Mouse (Mus musculus) forebrain, embryonic 11.5 days (tissue): ENCODE data around the gene Scd4. TPM values are rescaled to one million over a fixed set of nuclear protein-coding genes. Genes with fewer than 3 reads are reported as not detected.

Source experiments
- ATAC-seq: fragments of 200-750 bp; cut with Nextera tagmentation; replicated peaks from 2 replicates; pipeline ENCODE4 v1.8.0; 2017; ENCODE audit warnings: moderate TSS enrichment; ENCODE audit not compliant: low FRiP score
- DNase-seq: peaks from one replicate; pipeline ENCODE4 v3.0.0-alpha.2; 2017; ENCODE audit warnings: low spot score
- H3K27ac ChIP-seq: fragments of 300-500 bp; sonication (generic); 2 replicates; pipeline ENCODE4 v1.5.1; 2014; ENCODE audit warnings: low read depth, low read length
- H3K27me3 ChIP-seq: fragments of 300-500 bp; sonication (generic); 2 replicates; pipeline ENCODE4 v1.6.1; 2014; ENCODE audit warnings: mild to moderate bottlenecking, low read length, mixed read lengths; ENCODE audit not compliant: control insufficient read depth, insufficient read depth
- H3K36me3 ChIP-seq: fragments of 300-500 bp; sonication (generic); 2 replicates; pipeline ENCODE4 v1.6.1; 2014; ENCODE audit warnings: mild to moderate bottlenecking, low read length, moderate library complexity, mixed read lengths; ENCODE audit not compliant: control insufficient read depth, insufficient read depth
- H3K4me1 ChIP-seq: fragments of 300-500 bp; sonication (generic); replicated peaks from 2 replicates; pipeline ENCODE4 v1.6.1; 2014; ENCODE audit warnings: low read length, mixed read lengths; ENCODE audit not compliant: control insufficient read depth, insufficient read depth
- H3K4me2 ChIP-seq: fragments of 300-500 bp; sonication (generic); 2 replicates; pipeline ENCODE4 v1.6.1; 2014; ENCODE audit warnings: low read depth, mild to moderate bottlenecking, low read length, moderate library complexity, mixed read lengths; ENCODE audit not compliant: severe bottlenecking
- H3K4me3 ChIP-seq: fragments of 300-500 bp; sonication (generic); 2 replicates; pipeline ENCODE4 v1.5.1; 2014; ENCODE audit warnings: low read depth, low read length
- H3K9ac ChIP-seq: fragments of 300-500 bp; sonication (generic); 2 replicates; pipeline ENCODE4 v1.6.1; 2014; ENCODE audit warnings: low read length
- H3K9me3 ChIP-seq: fragments of 300-500 bp; sonication (generic); 2 replicates; pipeline ENCODE4 v1.6.1; 2016; ENCODE audit warnings: low read length, mixed read lengths; ENCODE audit not compliant: control insufficient read depth
- WGBS: fragments of 180-500 bp; shearing (Covaris S2); extraction: QIAGEN DNeasy Blood & Tissue Kit; methylation state at CpG from one replicate; pipeline ENCODE4 v1.1.7; 2014; 5-methylcytosine and 5-hydroxymethylcytosine counted together
- polyA plus RNA-seq: library from polyadenylated mRNA; unstranded; fragments of >200 nt; fragmentation: Nextera tagmentation; extraction: Ambion mirVana; gene quantifications from 2 replicates; pipeline ENCODE4 v1.2.1, GENCODE M21; 2014

Scd4 gene
- polyA plus RNA-seq, 1 experiment from 2014 or later, result not detected

DNA sequence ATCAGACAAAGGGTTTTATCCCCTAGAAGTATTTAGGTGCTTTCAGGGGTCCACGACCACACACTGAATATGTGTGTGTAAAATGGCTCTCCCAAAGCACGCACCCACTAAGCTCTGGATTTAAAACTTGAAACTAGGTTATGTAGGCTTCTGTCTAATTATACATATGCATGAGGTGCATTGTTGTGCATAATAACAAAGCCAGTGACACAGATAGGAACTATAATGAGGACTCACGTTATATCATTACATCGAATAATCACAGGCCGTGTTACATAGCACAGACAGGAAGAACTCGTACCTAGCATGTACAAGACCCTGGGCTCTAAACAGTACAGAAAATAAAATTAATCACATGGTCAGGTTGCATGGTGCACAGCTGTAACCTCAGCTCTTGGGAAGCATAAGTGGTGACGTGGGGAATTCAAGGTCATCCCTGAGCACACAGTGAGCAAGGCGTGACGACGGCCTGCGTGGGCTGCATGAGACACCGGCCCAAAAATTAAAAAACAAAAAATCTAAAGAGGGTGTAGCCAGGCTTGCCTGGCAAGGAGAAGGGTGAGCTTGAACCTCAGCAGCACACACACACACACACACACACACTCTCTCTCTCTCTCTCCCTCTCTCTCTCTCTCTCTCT, 49.9 kb downstream of the Scd4 start:
- no peak overlapping the region for H3K27ac ChIP-seq
- no peaks in the 10 kb centered on the region for H3K27me3 ChIP-seq
- 89% methylated on average over 12 of the region's 12 CpGs for WGBS
- H3K36me3 ChIP-seq, result no peaks in the 10 kb centered on the region
- no peak for DNase-seq
- H3K4me2 ChIP-seq, result no peak overlapping the region
- H3K9me3 ChIP-seq, result no peaks in the 10 kb centered on the region
- H3K4me1 ChIP-seq, result peaks cover under 1% of the 10 kb centered on the region; the same call in 1 of the 2 replicates
- H3K4me3 ChIP-seq, result no peak overlapping the region
- no peak overlapping the region for H3K9ac ChIP-seq
- ATAC-seq, result no peak

DNA sequence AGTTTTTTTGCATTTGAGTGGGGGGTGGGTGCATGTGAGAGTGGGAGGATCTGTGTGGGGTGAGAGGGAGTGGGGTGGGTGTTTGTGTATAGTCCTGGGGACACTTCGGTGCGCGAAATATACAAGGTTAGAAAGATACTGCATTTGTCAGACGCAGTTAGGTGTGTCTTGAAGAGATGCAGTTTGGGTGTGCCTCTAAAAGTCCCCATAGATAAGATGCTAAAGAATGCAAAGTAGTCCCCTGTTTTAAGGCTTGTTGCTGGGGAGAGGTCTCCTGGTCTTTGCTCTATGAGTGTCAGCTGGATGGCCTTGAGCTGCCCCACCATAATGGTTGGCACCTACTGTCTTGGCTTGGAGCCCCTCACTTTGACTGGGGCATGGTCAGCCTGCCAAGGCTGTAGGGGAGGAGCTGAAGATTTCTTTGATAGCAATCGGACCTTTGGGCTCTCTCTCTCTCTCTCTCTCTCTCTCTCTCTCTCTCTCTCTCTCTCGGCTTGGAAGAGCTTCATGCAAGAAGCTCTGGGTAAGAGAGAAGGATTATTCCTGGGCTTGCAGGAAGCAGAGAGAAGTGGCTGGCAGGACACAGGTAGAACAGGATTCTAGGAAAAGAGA, 53.1 kb downstream of the Scd4 start:
- no peak for ATAC-seq
- Histone ChIP-seq H3K4me2 (no peak overlapping the region), H3K36me3 (no peaks in the 10 kb centered on the region), H3K4me3 (no peak overlapping the region), H3K4me1 (peaks cover 5% of the 10 kb centered on the region; the same call in 1 of the 2 replicates), H3K9ac (no peak overlapping the region), H3K27ac (no peak overlapping the region), H3K27me3 (no peaks in the 10 kb centered on the region), H3K9me3 (no peaks in the 10 kb centered on the region)
- WGBS, result 84% methylated on average over 6 of the region's 6 CpGs
- DNase-seq, result no peak

DNA sequence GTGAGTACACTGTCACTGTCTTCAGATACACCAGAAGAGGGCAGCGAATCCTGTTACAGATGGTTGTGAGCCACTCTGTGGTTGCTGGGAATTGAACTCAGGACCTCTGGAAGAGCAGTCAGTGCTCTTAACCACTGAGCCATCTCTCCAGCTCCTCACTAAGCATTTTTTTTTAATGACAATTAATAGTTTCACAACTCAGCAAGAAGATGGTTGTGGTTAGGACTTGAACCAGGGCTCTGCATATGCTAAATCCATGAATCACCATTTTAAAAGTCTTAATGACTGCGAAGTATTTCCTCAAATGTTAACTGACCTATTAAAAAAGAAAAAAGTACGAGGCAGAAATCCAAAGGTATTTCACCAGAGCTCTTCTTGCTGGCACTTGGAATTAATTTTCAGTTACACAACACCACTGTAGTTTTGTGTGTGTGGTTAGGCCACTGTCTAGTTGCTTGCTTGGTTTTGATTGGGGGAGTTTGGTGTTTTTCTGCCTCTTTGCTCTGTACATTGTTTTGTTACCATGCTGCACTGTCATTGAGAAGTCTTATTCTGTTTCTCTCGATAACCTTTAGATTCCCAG, 54.3 kb downstream of the Scd4 start:
- 91% methylated on average over 4 of the region's 4 CpGs for WGBS
- no peak for DNase-seq

DNA sequence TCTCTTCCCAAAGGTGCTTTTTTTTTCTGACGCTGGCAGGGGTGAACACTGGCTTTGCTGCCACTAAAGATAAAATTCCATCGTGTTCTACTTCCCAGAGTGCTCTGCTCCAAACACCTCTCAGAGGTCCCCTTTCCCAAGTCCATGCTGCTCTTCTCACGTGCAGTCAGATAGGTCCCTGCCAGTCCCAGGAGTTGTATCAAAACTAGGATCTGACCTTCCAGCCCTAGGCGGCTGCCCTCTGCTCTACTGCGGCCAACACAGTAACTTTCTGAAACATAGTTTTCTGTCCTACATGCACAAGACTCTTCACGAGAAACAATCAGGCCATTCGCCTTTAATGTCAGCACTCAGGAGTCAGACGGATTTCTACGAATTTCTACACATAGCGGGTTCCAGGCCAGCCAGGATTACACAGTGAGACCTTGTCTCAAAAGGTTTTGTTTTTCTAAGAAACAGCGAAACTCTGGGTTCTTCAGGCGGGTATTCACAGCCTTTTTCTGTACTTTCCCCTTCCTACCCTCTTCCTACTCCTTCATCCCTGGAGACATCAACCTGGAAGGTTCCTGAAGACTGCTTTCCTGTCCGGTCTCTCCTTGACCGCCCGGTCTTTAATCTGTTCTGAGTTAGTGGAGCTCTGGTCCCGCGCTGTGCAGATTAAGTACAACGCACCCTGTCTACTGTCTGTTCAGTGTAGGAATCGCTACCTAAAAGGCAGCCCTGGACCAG, 55.0 kb downstream of the Scd4 start:
- Histone ChIP-seq H3K27me3 (no peaks in the 10 kb centered on the region), H3K4me1 (peaks cover 5% of the 10 kb centered on the region; the same call in 1 of the 2 replicates), H3K27ac (peak overlapping the region; percentile 66; the same call in 1 of the 2 replicates), H3K36me3 (no peaks in the 10 kb centered on the region), H3K4me3 (peak overlapping the region; percentile 49), H3K4me2 (peak overlapping the region; percentile 78), H3K9ac (peak overlapping the region; percentile 75), H3K9me3 (no peaks in the 10 kb centered on the region)
- 30% methylated on average over 19 of the region's 19 CpGs for WGBS
- ATAC-seq (no peak), DNase-seq (no peak)

More for the DNA sequence above, 54.3 kb downstream of the Scd4 start:
- H3K27me3 ChIP-seq, result no peaks in the 10 kb centered on the region
- H3K9me3 ChIP-seq, result no peaks in the 10 kb centered on the region
- H3K4me1 ChIP-seq, result peaks cover 5% of the 10 kb centered on the region; the same call in 1 of the 2 replicates
- ATAC-seq, result no peak
- H3K9ac ChIP-seq, result no peak overlapping the region
- H3K4me3 ChIP-seq, result no peak overlapping the region
- no peak overlapping the region for H3K4me2 ChIP-seq
- no peaks in the 10 kb centered on the region for H3K36me3 ChIP-seq
- no peak overlapping the region for H3K27ac ChIP-seq

DNA sequence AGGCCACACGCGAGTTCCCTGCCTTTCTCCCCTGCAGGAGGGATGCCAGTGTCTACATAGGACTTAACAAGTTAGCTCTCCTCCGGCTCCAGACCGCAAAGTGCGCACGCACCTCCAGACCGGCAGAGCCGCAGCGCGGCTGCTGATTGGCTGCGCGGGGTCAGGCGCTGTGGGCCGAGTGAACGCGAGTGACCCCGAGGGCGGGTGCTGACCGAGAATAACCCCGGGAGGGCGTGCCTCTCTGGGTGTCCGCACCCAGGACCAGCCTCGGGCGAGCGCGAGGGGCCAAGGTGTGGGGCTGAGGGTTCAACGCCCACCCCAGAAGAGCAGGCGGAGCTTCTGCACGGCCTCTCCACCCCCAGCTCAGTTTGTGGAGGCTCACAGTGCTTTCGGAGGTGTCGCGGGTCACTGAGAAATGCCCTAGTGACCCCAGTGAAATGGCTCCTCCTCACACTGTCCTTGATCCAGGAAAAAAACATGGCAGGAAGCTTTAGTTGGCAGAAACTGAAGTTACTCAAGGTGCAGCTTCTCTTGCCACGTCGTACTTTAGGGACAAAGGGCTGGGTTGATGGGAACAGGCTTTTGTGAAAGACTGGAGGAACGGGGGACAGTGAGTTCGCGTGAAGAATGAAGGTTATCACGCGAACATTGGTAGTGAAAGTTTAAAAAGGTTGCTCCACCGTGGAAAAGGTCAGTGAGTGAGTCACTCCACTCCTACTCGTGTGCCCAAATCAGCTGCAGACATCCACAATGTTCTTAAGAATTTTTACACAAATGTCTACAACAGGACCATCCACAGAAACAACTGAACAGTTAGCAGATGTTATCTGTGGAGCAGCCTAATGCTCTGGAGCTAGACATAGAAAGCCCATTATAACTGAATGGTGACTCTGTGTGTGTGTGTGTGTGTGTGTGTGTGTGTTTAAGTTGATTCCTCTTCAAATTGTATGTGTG, 55.9 kb downstream of the Scd4 start:
- peak overlapping the region; percentile 49 for H3K4me3 ChIP-seq
- peak overlapping the region; percentile 75 for H3K9ac ChIP-seq
- H3K4me2 ChIP-seq, result peak overlapping the region; percentile 78
- peak overlapping the region; percentile 66 for H3K27ac ChIP-seq
- ATAC-seq (peak; percentile 97), DNase-seq (peak; percentile 96)
- 5% methylated on average over 41 of the region's 41 CpGs for WGBS
- no peaks in the 10 kb centered on the region for H3K27me3 ChIP-seq
- H3K4me1 ChIP-seq, result peaks cover 5% of the 10 kb centered on the region; the same call in 1 of the 2 replicates
- H3K9me3 ChIP-seq, result no peaks in the 10 kb centered on the region
- H3K36me3 ChIP-seq, result no peaks in the 10 kb centered on the region

DNA sequence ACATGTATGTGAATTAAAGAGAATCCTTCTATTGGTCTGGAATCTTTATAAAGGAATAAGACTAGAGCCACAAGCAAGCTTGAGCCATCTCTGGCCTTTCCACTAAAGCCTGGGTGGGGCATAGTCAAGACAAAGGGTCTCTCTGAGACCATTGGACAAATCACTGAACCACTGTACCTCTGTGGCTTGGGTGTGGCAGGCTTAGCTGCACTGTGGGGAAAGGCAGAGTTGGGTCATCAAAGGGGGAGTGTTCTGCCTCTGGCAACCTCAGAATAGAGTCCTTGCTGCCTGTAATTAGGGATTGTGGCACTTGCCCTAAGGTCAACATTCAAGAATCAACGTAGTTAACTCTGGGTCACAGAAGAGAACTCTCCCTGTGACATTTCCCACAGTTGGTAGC, 56.6 kb downstream of the Scd4 start:
- H3K9me3 ChIP-seq, result no peaks in the 10 kb centered on the region
- ATAC-seq, result no peak
- no peak overlapping the region for H3K4me3 ChIP-seq
- peaks cover 5% of the 10 kb centered on the region; the same call in 1 of the 2 replicates for H3K4me1 ChIP-seq
- no peak for DNase-seq
- no peak overlapping the region for H3K9ac ChIP-seq
- 6% methylated on average over 1 of the region's 1 CpGs for WGBS
- no peak overlapping the region for H3K27ac ChIP-seq
- H3K27me3 ChIP-seq, result no peaks in the 10 kb centered on the region
- no peaks in the 10 kb centered on the region for H3K36me3 ChIP-seq
- H3K4me2 ChIP-seq, result no peak overlapping the region

DNA sequence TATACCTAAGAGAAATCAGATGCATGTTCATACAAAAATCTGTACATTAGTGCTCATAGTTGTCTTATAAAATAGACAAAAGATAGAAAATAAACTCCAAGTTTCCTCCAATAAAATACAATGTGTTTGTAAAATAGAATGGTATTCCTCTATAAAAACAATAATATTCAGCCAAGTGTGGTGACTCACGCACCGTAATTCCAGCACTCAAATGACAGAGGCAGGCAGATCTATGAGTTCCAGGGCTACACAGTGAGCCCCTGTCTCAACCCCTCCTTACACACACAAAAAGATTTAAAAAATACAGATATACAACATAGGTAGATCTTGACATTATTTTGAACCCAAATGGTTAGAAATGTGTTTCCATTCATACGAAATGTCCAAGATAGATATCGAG, 59.0 kb downstream of the Scd4 start:
- no peak for ATAC-seq
- WGBS, result 93% methylated on average over 4 of the region's 4 CpGs

More for the DNA sequence above, 59.0 kb downstream of the Scd4 start:
- H3K9ac ChIP-seq, result no peak overlapping the region
- peaks cover 5% of the 10 kb centered on the region; the same call in 1 of the 2 replicates for H3K4me1 ChIP-seq
- H3K4me2 ChIP-seq, result no peak overlapping the region
- H3K9me3 ChIP-seq, result no peaks in the 10 kb centered on the region
- H3K4me3 ChIP-seq, result no peak overlapping the region
- DNase-seq, result no peak
- H3K27me3 ChIP-seq, result no peaks in the 10 kb centered on the region
- no peak overlapping the region for H3K27ac ChIP-seq
- no peaks in the 10 kb centered on the region for H3K36me3 ChIP-seq
